Mouse (Mus musculus) embryonic fibroblast, embryonic 13.5 days (primary cell): Measurements from ENCODE around the gene Tspan9.

Experiments used
- CTCF ChIP-seq: IDR thresholded peaks from 2 replicates; pipeline ENCODE4 v1.5.1; 2011; ENCODE audit warnings: mild to moderate bottlenecking, control low read depth, low read length, moderate library complexity, borderline replicate concordance; ENCODE audit not compliant: insufficient read depth
- POLR2A ChIP-seq: IDR thresholded peaks from 2 replicates; pipeline ENCODE4 v1.6.1; 2011; ENCODE audit warnings: low read depth, mild to moderate bottlenecking, control low read depth, low read length, moderate library complexity

- TF ChIP-seq POLR2A: no peak
- TF ChIP-seq CTCF: no peak
Observed at GRCm38 (mm10) chr6:128078508-128078907, 64.9 kb downstream of the Tspan9 start.
